Mouse (Mus musculus) stomach, postnatal 0 days (tissue): ENCODE results near the gene Pir.

Experiments used
- CTCF ChIP-seq: IDR thresholded peaks from 2 replicates; pipeline ENCODE4 v1.5.1; 2016; ENCODE audit warnings: antibody characterized with exemption, low read depth, mild to moderate bottlenecking, moderate library complexity
- EP300 ChIP-seq: optimal IDR thresholded peaks from 2 replicates; pipeline ENCODE3; 2016; ENCODE audit warnings: antibody characterized with exemption

- TF ChIP-seq CTCF (no peak), EP300 (no peak)
Measured at GRCm38 (mm10) chrX:164373081-164373480, 103.9 kb downstream of the Pir start, which contains the start of gene Vegfd.
